Mouse (Mus musculus): Measurements from ENCODE around the gene Gm29866. TPM values are rescaled to one million over a fixed set of nuclear protein-coding genes. Genes with fewer than 3 reads are reported as not detected.
"Not testable (repeated sequence)": the region's sequence is repeated elsewhere in the genome, so short reads cannot be mapped to it uniquely, and the experiment has no call there.

The Gm29866 gene
- total RNA-seq (2022): not detected

DNA sequence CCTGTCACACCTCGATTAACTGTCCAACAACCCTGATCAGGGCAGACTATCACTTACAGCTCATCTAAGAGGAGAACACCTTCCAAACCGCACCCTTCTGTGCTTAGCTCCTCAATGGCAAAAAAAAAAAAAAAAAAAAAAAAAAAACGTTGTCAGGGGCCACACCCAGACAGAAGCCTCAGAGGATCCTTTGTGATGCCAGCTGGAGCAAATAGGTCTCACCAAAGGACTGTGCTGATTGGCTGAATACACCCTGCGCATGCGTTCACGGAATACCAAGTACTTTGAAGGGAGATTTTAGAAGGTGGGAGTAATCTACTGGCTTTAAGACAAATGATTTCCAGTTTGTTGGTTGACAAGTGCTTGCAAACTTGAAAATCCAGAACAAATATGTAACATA lies at the start of gene Gm29866:
Gm29866 (minus strand) TSS at position 101 of the 400 bp plus-strand sequence.
- DNase-seq: not testable (repeated sequence)

Other genes with a start within 250 kb of the Gm29866 start
- gene Gm20909, start 170.9 kb upstream of the Gm29866 start, total RNA-seq (2022): not detected
- not detected for gene Gm20865, start 247.9 kb upstream of the Gm29866 start, total RNA-seq (2022)

All from adrenal gland, adult 8-10 months (tissue).